Mouse (Mus musculus) left cerebral cortex, adult 2 months (tissue): Measurements from ENCODE around the gene Dph1. TPM values are rescaled to one million over a fixed set of nuclear protein-coding genes. Genes with fewer than 3 reads are reported as not detected.

Experiments used
- DNase-seq, 2 experiments: peaks; one replicate each; pipeline ENCODE4 v3.0.0; 2021 to 2022; ENCODE audit warnings: low spot score in 2 of 2, mixed read lengths in 1 of 2; ENCODE audit errors: extremely low spot score in 1 of 2
- H3K27ac ChIP-seq: fragments of 200-600 bp; 2 replicates; pipeline ENCODE4 v1.8.1; 2022
- H3K4me3 ChIP-seq: fragments of 200-600 bp; 2 replicates; pipeline ENCODE4 v1.8.1; 2022
- CTCF ChIP-seq: fragments of 200-600 bp; IDR thresholded peaks from 2 replicates; pipeline ENCODE4 v1.8.1; 2022; ENCODE audit warnings: antibody characterized with exemption, mild to moderate bottlenecking, moderate library complexity
- intact Hi-C: fragments of 180-260 bp; cut with DNase I; formaldehyde crosslinking; loops from one replicate; pipeline ENCODE4 v1.15.1; 2025
- total RNA-seq, 2 experiments: library from RNA; stranded (reverse); gene quantifications; 2 replicates each; pipeline ENCODE4 v1.2.3; 2021

Dph1 gene
- total RNA-seq, 2 experiments from 2014 or later: 27.9 to 28.9 TPM

DNA sequence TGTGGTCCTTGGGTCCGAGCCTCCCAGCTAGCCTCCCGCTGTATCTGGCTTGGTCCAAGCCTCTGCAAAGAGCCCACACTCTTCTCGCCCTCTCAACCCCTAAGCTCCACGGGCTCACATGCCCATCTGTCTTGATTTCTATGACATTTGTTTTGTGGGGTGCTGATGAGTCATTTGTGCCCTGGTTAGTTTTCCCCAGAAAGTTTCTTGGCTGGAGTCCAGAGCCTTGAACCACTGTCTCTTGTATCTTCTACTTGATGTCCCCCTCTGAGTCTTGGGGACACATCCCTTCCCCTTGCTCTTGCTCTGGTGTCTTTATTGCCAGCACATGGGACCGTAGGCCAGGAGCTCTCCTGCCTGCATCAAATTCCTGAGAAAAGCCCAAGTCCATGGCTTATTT, 8.9 kb upstream of the Dph1 start:
- intact Hi-C loops: loop anchor here (2.0 kb wide), 1 partner anchor 15 kb away; no protein-coding TSS in a partner anchor
- DNase-seq: no peak
- H3K27ac ChIP-seq: peak overlapping the region; percentile 40; the same call in 1 of the 2 replicates
- no peak for TF ChIP-seq CTCF
- H3K4me3 ChIP-seq: no peak overlapping the region

DNA sequence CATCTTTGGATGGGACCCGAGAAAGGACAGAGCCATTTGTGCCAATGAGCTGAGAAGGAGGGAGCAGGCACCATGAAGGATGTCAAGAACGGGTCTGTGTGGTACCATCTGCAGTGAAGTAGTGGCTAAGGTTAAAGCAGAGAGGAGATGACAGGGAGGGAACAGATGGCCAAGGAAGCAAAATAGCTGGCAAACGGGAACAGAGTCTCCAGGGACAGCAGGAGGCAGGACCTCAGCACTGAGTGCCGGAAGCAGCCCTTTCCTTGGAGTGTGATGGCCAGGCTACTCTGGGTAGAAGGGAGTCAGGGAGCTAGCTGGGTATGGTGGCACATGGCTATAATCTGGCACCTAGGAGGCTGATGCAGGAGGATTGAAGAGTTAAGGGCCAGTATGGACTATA, 7.8 kb upstream of the Dph1 start:
- intact Hi-C loops: no loop called here
- no peak for TF ChIP-seq CTCF
- no peak for DNase-seq
- no peak overlapping the region for H3K27ac ChIP-seq
- no peak overlapping the region for H3K4me3 ChIP-seq

DNA sequence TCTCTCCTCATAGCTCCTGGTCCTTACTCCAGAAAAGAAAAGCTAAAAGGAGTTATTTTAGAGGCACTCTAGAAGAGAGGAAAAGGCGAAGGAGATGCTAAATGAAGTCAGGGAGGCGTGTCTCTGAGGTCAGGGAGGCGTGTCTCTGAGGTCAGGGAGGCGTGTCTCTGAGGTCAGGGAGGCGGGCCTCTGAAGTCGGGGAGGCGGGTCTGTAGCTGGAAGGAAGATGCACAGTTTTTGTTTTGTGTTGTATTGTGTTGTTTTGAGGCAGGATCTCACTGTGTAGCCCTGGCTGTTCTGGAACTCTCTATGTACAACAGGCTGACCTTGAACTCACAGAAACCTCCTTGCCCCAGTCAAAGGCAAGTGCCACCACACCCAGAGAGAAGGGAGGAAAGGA, 6.9 kb upstream of the Dph1 start:
- TF ChIP-seq CTCF: no peak
- no peak for DNase-seq
- Histone ChIP-seq H3K4me3 (no peak overlapping the region), H3K27ac (no peak overlapping the region)
- intact Hi-C loops: no loop called here

DNA sequence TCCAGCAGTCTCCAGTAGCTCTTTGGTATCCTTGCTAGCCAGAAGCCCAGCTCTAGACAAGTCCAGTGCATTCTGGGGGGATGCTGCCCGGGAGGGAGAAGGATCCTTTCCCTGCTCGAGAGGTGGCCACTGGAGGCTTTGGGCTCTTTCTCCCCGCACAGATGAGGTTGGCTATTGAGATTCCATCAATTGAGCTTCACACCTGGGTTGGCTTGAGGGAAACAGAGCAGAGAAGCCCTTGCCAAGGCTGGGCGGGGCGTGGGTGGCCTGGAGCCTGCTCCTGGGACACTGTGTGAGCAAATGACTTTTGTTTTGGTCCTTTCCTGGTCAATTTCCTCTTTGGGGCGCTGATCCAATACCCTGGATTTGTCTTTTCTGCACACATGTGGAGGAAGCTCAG, 5.1 kb upstream of the Dph1 start:
- H3K27ac ChIP-seq: peak overlapping the region; percentile 94
- intact Hi-C loops: no loop called here
- no peak for TF ChIP-seq CTCF
- H3K4me3 ChIP-seq: peak overlapping the region; percentile 87
- DNase-seq: no peak

DNA sequence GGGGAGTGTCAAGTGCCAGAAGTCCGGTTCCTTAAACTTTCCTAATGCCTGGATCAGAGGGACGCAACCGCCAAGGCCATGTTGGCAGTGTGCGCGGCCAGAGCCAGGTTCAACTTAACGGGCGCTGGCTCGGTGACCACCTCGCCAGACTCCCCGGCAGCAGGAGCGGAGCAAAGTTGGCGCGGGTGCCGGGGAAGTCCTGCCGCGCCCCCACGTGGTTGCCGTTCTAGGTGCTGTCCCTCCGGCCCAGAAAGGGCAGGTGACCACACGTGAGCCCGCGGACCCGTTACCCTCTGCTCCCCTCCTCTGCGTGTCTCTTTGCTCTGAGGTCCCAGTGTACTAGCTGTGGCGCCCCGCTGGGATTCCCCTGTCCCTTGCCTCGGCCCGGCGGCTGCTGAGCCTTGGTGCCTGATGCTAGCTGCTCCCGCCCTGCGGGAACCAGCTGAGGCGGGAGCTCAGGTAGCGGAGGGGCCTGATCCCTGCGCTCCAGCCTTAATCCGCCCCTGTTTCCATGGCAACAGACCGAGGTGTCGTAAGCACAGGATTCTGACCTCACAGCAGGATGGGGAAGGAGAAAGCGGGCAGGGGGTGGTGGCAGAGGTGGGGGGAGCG, 3.9 kb upstream of the Dph1 start:
- DNase-seq: peak in 1 of 2 experiments; percentile 56
- peak overlapping the region; percentile 94 for H3K27ac ChIP-seq

DNA sequence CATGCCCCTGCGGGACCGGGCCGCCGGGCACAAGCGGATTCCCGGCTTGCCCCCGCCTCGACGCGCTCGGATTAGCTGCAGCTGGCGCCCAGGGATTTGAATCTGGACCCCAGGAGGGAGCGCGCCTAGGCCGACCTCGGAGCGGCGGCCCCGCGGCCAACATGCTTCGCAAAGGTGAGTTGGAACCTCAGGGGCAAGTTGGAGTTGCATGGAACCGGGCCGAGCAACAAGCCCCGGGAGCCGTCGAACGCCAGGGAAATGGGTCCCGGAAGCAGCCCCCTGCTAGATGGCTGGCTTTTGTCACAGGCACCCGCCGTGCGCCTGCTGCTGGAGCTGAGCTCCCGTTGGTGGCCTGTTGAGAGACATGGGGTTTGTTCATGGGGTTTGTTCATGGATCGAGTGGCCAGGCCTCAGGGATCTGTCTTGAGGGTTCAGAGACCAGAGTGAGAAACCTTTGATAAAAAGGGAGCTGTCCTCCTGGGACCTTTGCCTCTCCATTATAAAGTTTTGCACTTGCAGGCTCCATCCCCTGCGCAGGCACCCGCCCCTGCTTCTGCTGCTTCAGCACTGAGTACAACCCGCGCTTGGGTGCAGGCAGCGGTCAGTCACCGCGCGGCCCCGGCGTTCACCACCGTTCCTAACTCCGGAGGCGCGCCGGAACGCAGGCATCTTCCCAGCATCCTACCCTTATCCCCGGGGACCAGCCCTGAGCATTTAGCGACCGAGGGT, 3.2 kb upstream of the Dph1 start:
- TF ChIP-seq CTCF: no peak
- Histone ChIP-seq H3K4me3 (peak overlapping the region; percentile 87), H3K27ac (peak overlapping the region; percentile 94)
- intact Hi-C loops: loop anchor here (5.0 kb wide), 2 partner anchors 203 to 268 kb away; partner anchors contain the start of gene Tlcd2
- DNase-seq: no peak

More for the DNA sequence above, 3.9 kb upstream of the Dph1 start:
- intact Hi-C loops: loop anchor here (5.0 kb wide), 2 partner anchors 202 to 267 kb away; partner anchors contain the start of gene Tlcd2
- peak overlapping the region; percentile 87 for H3K4me3 ChIP-seq
- TF ChIP-seq CTCF: peak; percentile 6; the same call in 1 of the 2 replicates

DNA sequence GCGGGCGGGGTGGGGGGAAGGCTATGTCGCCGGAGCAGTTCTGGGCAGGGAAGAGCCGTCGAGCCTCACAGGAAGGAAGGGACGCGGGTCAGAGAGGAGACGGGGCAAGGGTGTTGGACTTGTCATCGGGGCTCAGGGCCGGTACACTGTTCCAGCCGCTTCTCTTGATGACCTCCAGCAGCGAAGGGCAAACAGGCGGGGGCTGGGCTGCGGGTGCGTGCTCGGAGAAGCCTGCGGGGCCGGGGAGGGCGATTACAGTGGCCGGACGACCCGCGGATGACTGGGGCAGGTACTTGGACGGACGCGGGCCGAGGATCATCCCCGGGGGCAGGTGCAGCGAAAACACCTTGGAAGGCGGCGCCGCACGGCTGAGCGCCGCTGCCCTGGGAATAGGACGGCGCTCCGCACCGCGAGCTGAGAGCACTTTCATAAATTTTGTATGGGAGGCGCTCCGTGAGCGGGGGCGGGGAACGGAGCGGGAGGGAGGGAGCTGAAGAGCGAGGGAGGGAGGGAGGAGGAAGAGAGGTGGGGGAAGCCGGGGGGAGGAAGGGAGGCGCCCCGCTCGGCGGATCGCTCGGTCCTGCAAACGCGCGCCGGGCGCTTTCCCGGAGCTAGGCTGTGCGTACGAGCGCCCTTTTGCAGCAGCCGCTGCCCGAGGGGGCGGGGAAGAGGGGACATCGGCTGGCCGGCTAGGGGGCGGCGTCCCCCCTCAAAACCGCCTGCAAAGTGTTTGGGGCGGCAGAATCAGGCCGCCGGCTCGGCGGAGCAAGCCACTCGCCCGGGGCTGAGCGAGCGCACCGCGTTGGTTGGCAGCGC, 2.4 kb upstream of the Dph1 start, which contains the start of gene Rtn4rl1:
Gene Rtn4rl1, plus strand, starts transcription at position 528 of the 816 bp plus-strand sequence.
- TF ChIP-seq CTCF: no peak
- peak within 1 kb of the TSS; percentile 87 for H3K4me3 ChIP-seq
- peak; percentile 74 to 76 for DNase-seq
- intact Hi-C loops: loop anchor here (1.0 to 5.0 kb wide), 4 partner anchors 37 to 269 kb away; partner anchors contain the start of gene Tlcd2
- H3K27ac ChIP-seq: peak within 1 kb of the TSS; percentile 94

DNA sequence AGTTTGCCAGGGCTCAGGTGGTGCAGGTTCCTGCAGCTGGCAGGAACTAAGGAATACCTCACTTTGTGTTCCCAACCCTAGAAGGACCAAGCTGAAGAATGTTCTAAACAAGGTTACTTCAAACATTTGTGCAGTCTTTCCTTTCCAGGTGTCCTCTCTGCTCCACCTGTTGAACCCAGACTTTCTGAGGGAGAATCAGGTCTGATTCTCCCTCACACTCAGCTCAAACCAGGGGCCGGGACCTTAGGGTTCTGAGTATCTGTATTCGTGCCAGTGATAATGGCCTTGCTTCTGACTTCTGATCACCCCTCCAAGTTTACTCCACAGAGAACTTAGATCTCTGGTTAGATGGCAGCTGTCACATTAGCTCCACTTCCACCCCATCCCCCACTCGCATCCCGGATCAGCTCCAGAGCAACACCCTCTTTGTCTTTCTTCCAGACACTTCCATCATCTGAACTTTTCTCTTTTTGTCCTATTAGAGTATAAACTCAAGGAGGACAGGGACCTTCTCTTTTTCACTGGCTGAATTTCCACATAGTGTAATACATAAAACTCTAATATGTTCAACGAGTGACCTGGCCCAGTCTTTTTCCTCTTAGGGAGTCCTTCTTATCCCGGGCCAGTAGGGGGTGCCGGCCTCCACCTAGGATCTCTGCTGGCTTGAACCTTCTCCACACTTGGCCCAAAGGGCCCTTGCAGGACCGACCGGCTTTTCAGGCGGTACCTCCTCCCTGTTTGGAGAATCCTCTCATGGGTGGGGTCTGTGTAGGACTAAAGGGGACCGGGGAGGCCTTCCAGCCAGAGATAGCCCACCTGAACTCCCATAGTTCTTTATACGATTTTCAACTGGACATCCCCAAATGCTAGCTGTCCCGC, 1.5 kb upstream of the Dph1 start:
- Histone ChIP-seq H3K4me3 (peak overlapping the region; percentile 87), H3K27ac (no peak overlapping the region; the same call in 1 of the 2 replicates)
- peak; percentile 70 to 76 for DNase-seq
- peak; percentile 80 for TF ChIP-seq CTCF
- intact Hi-C loops: loop anchor here (1.0 to 5.0 kb wide), 4 partner anchors 38 to 270 kb away; partner anchors contain the start of gene Tlcd2

DNA sequence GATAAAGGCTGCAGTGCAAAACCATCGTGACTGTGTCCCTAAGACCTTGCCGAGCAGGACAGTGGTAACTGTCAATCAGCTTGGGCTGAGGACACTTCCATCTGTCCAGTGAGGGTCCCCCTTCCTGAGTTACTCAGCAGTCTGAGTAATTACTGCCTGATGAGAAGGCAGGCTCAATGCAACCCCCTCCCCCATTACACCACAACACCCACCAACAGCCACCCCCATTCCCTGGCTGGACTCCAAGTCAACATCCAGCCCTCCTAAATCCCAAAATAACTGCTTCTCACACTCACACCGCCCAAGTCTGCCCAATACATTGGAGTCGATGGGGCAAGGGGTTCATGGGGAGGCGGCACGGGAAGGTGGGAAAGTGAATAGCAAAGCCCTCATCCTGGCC, 800 bp upstream of the Dph1 start:
- intact Hi-C loops: loop anchor here (2.0 to 5.0 kb wide), 3 partner anchors 39 to 270 kb away; partner anchors contain the start of gene Tlcd2
- Histone ChIP-seq H3K4me3 (no peak overlapping the region), H3K27ac (0 out of 2 replicates have a peak overlapping the region, but pooled peaks have one; percentile 24)
- no peak for TF ChIP-seq CTCF
- DNase-seq: no peak

DNA sequence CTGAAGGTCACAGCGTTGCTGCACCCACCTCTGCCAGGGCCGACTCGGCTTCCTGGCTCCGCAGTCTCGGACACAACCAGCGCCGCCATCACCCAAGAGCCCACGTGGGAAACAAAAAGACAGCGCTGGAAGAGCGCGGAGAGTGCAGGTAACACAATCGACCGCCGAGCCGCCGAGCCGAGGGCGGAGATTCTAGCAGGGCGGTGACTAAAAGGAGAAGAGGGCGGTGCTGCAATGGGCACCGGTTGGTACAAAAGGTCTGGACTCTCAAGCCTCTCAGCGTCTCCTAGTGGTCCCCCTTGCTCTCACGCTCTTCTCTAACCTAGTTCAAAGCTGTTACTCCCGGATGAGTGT, 693 bp downstream of the Dph1 start:
- Histone ChIP-seq H3K27ac (peak overlapping the region; percentile 69), H3K4me3 (peak overlapping the region; percentile 69)
- peak; percentile 79 to 84 for DNase-seq
- peak; percentile 32 for TF ChIP-seq CTCF
- intact Hi-C loops: loop anchor here (5.0 kb wide), 2 partner anchors 207 to 272 kb away; partner anchors contain the start of gene Tlcd2
